Mouse (Mus musculus) lung, embryonic 14.5 days (tissue): ENCODE data around the gene Erh. TPM values are rescaled to one million over a fixed set of nuclear protein-coding genes. Genes with fewer than 3 reads are reported as not detected.

Experiments
- ATAC-seq: fragments of 200-750 bp; cut with Nextera tagmentation; 2 replicates; pipeline ENCODE4 v1.8.0; 2017; ENCODE audit warnings: mild to moderate bottlenecking, moderate TSS enrichment, moderate library complexity; ENCODE audit not compliant: insufficient read depth
- DNase-seq: peaks from one replicate; pipeline ENCODE4 v3.0.0-alpha.2; 2015
- H3K27ac ChIP-seq: fragments of 300-500 bp; sonication (generic); 2 replicates; pipeline ENCODE4 v1.5.1; 2014; ENCODE audit warnings: low read depth, mild to moderate bottlenecking, moderate library complexity
- H3K27me3 ChIP-seq: fragments of 300-500 bp; sonication (generic); 2 replicates; pipeline ENCODE4 v1.6.1; 2014; ENCODE audit warnings: low read length, control low read depth; ENCODE audit not compliant: insufficient read depth
- H3K36me3 ChIP-seq: fragments of 300-500 bp; sonication (generic); 2 replicates; pipeline ENCODE4 v1.6.1; 2014; ENCODE audit warnings: control low read depth; ENCODE audit not compliant: insufficient read depth
- H3K4me1 ChIP-seq: fragments of 300-500 bp; sonication (generic); 2 replicates; pipeline ENCODE4 v1.6.1; 2014; ENCODE audit warnings: antibody characterized with exemption, control low read depth; ENCODE audit not compliant: insufficient read depth
- H3K4me2 ChIP-seq: fragments of 300-500 bp; sonication (generic); 2 replicates; pipeline ENCODE4 v1.6.1; 2014; ENCODE audit warnings: mild to moderate bottlenecking
- H3K4me3 ChIP-seq: fragments of 300-500 bp; sonication (generic); 2 replicates; pipeline ENCODE4 v1.5.1; 2014; ENCODE audit warnings: low read depth, low read length
- H3K9ac ChIP-seq: fragments of 300-500 bp; sonication (generic); 2 replicates; pipeline ENCODE4 v1.6.1; 2014
- H3K9me3 ChIP-seq: fragments of 300-500 bp; sonication (generic); 2 replicates; pipeline ENCODE4 v1.6.1; 2016; ENCODE audit warnings: low read depth, low read length, control low read depth
- CTCF ChIP-seq: IDR thresholded peaks from 2 replicates; pipeline ENCODE4 v1.5.1; 2016; ENCODE audit warnings: antibody characterized with exemption, low read depth
- WGBS: fragments of 180-500 bp; shearing (Covaris S2); extraction: QIAGEN DNeasy Blood & Tissue Kit; methylation state at CpG from one replicate; pipeline ENCODE4 v1.1.7; 2014; 5-methylcytosine and 5-hydroxymethylcytosine counted together
- polyA plus RNA-seq: library from polyadenylated mRNA; unstranded; fragments of >200 nt; fragmentation: Nextera tagmentation; extraction: Ambion mirVana; gene quantifications from 2 replicates; pipeline ENCODE4 v1.2.1, GENCODE M21; 2014

Gene Erh
- polyA plus RNA-seq, 1 experiment from 2014 or later: 369 TPM

GRCm38 (mm10) chr12:80601597-80602269 lies 42.4 kb downstream of the Erh start:
- no peak overlapping the region for H3K4me3 ChIP-seq

GRCm38 (mm10) chr12:80598756-80599155 lies 45.4 kb downstream of the Erh start:
- H3K36me3 ChIP-seq: no peaks in the 10 kb centered on the region
- TF ChIP-seq CTCF: peak; percentile 25; the same call in 1 of the 2 replicates
- no peaks in the 10 kb centered on the region for H3K27me3 ChIP-seq
- peaks cover 8% of the 10 kb centered on the region for H3K4me1 ChIP-seq
- no peak overlapping the region for H3K4me2 ChIP-seq
- ATAC-seq (peak; percentile 57; the same call in 1 of the 2 replicates), DNase-seq (peak; percentile 63)
- H3K4me3 ChIP-seq: no peak overlapping the region
- H3K9me3 ChIP-seq: no peaks in the 10 kb centered on the region
- H3K9ac ChIP-seq: no peak overlapping the region
- 49% methylated on average over 6 of the region's 6 CpGs for WGBS
- H3K27ac ChIP-seq: 0 out of 2 replicates have a peak overlapping the region, but pooled peaks have one; percentile 6

More at GRCm38 (mm10) chr12:80601597-80602269, 42.4 kb downstream of the Erh start:
- Histone ChIP-seq H3K9ac (no peak overlapping the region), H3K4me2 (no peak overlapping the region), H3K27me3 (no peaks in the 10 kb centered on the region), H3K9me3 (no peaks in the 10 kb centered on the region), H3K4me1 (peaks cover 18% of the 10 kb centered on the region), H3K27ac (no peak overlapping the region), H3K36me3 (no peaks in the 10 kb centered on the region)
- TF ChIP-seq CTCF: no peak
- ATAC-seq: no peak
- no peak for DNase-seq
- 78% methylated on average over 9 of the region's 9 CpGs for WGBS

GRCm38 (mm10) chr12:80598236-80598635 lies 45.9 kb downstream of the Erh start:
- peaks cover 2% of the 10 kb centered on the region; the same call in 1 of the 2 replicates for H3K4me1 ChIP-seq
- DNase-seq: peak; percentile 20
- no peaks in the 10 kb centered on the region for H3K27me3 ChIP-seq
- no peak for TF ChIP-seq CTCF
- no peaks in the 10 kb centered on the region for H3K36me3 ChIP-seq
- H3K27ac ChIP-seq: no peak overlapping the region
- H3K4me3 ChIP-seq: no peak overlapping the region
- H3K9ac ChIP-seq: no peak overlapping the region
- H3K9me3 ChIP-seq: no peaks in the 10 kb centered on the region
- WGBS: 24% methylated on average over 7 of the region's 7 CpGs
- ATAC-seq: no peak
- no peak overlapping the region for H3K4me2 ChIP-seq

- H3K9me3 ChIP-seq: no peaks in the 10 kb centered on the region
- H3K9ac ChIP-seq: no peak overlapping the region
- H3K4me1 ChIP-seq: no peaks in the 10 kb centered on the region; the same call in 1 of the 2 replicates
- no peak overlapping the region for H3K27ac ChIP-seq
- ATAC-seq: no peak
- H3K36me3 ChIP-seq: no peaks in the 10 kb centered on the region
- 58% methylated on average over 4 of the region's 4 CpGs for WGBS
- no peak overlapping the region for H3K4me3 ChIP-seq
- DNase-seq: no peak
- TF ChIP-seq CTCF: no peak
- no peaks in the 10 kb centered on the region for H3K27me3 ChIP-seq
- no peak overlapping the region for H3K4me2 ChIP-seq
These were observed 48.2 kb downstream of the Erh start for GRCm38 (mm10) chr12:80595968-80596367.

GRCm38 (mm10) chr12:80595566-80595965 lies 48.6 kb downstream of the Erh start:
- Histone ChIP-seq H3K4me3 (no peak overlapping the region), H3K4me2 (no peak overlapping the region), H3K9ac (no peak overlapping the region), H3K36me3 (no peaks in the 10 kb centered on the region), H3K4me1 (no peaks in the 10 kb centered on the region; the same call in 1 of the 2 replicates), H3K27ac (no peak overlapping the region), H3K9me3 (no peaks in the 10 kb centered on the region), H3K27me3 (no peaks in the 10 kb centered on the region)
- ATAC-seq (no peak), DNase-seq (no peak)
- TF ChIP-seq CTCF: no peak
- WGBS: 92% methylated on average over 4 of the region's 4 CpGs

GRCm38 (mm10) chr12:80594781-80595180 lies 49.4 kb downstream of the Erh start:
- H3K4me3 ChIP-seq: no peak overlapping the region
- 91% methylated on average over 4 of the region's 4 CpGs for WGBS
- H3K9ac ChIP-seq: no peak overlapping the region
- no peaks in the 10 kb centered on the region; the same call in 1 of the 2 replicates for H3K4me1 ChIP-seq
- ATAC-seq (no peak), DNase-seq (no peak)
- H3K27me3 ChIP-seq: no peaks in the 10 kb centered on the region
- TF ChIP-seq CTCF: no peak
- no peaks in the 10 kb centered on the region for H3K36me3 ChIP-seq
- no peak overlapping the region for H3K27ac ChIP-seq
- H3K4me2 ChIP-seq: no peak overlapping the region
- H3K9me3 ChIP-seq: no peaks in the 10 kb centered on the region

- peak; percentile 22 for DNase-seq
- Histone ChIP-seq H3K4me3 (no peak overlapping the region), H3K9ac (no peak overlapping the region), H3K27ac (no peak overlapping the region), H3K27me3 (no peaks in the 10 kb centered on the region), H3K4me2 (no peak overlapping the region), H3K36me3 (no peaks in the 10 kb centered on the region), H3K4me1 (no peaks in the 10 kb centered on the region; the same call in 1 of the 2 replicates), H3K9me3 (no peaks in the 10 kb centered on the region)
- WGBS: 75% methylated on average over 4 of the region's 4 CpGs
- ATAC-seq: no peak
- TF ChIP-seq CTCF: no peak
These were observed 50.0 kb downstream of the Erh start for GRCm38 (mm10) chr12:80594141-80594540.
